33 mouse cellular contexts compared by ENCODE assay signal in genomic region chr1:182817106-182817505, GRCm38 (mm10). TPM values are rescaled to one million over a fixed set of nuclear protein-coding genes. Genes with fewer than 3 reads are reported as not detected.
DNase-seq lines count a peak whose midpoint lies in the region; ATAC-seq and TF ChIP-seq lines count a peak whose summit lies in the region.
"Had no signal": no experiment of that assay in that cellular context is flagged by ENCODE, and none has a peak within 500 bp of the region (broad histone marks: within the 10 kb centered on the region; RNA-seq: fewer than 3 reads in every experiment).

No protein-coding gene starts in this region.

- peak; percentile 35 for DNase-seq in embryo, embryonic 9.5 days (ENCODE audit: extremely low spot score)
- DNase-seq in embryo, embryonic 11 days = no peak
- no peak for DNase-seq in heart, adult 2 months
- DNase-seq in liver, adult 2 months (ENCODE audit: extremely low read depth, low read depth, low spot score) = peak; percentile 65
- DNase-seq in left cerebral cortex, adult 2 months (ENCODE audit: extremely low spot score in 1 of 2, low spot score in 2 of 2) = no peak
- DNase-seq: adrenal gland, adult 2 months; adrenal gland, postnatal 36 days; cerebellum, adult 18-20 months; forebrain, postnatal 0 days; heart, postnatal 4 days; kidney, adult 9 months; kidney, postnatal 10 days; liver, embryonic 13.5 days; lung, adult 18-20 months; lung, postnatal 4 days; retina, postnatal 1 day; right cerebral cortex, postnatal 14 days; thymus, postnatal 14 days had no signal

- H3K27me3 ChIP-seq in heart, embryonic 14.5 days (ENCODE audit: control insufficient read depth, insufficient read depth, low read length) = no peaks in the 10 kb centered on the region
- no peaks in the 10 kb centered on the region for H3K27me3 ChIP-seq in heart, adult 2 months (ENCODE audit: control insufficient read depth, insufficient read depth, low read length)
- no peaks in the 10 kb centered on the region for H3K27me3 ChIP-seq in liver, adult 2 months (ENCODE audit: control insufficient read depth, insufficient read depth, low read length)
- no peaks in the 10 kb centered on the region for H3K27me3 ChIP-seq in liver, embryonic 12.5 days (replicated peaks)
- no peaks in the 10 kb centered on the region for H3K27me3 ChIP-seq in midbrain, embryonic 16.5 days (ENCODE audit: control insufficient read depth, insufficient read depth, low read depth, low read length)
- H3K27me3 ChIP-seq: CH12.LX; embryonic facial prominence, embryonic 15.5 days; forebrain, embryonic 12.5 days; heart, embryonic 15.5 days; liver, embryonic 13.5 days; neural tube, embryonic 12.5 days had no signal

- no peak for TF ChIP-seq CTCF in heart, adult 2 months (IDR thresholded peaks at IDR 0.05)
- TF ChIP-seq CTCF in liver, adult 2 months (IDR thresholded peaks at IDR 0.05; ENCODE audit: low read depth, low read length) = no peak
- TF ChIP-seq CTCF in left cerebral cortex, adult 2 months (IDR thresholded peaks at IDR 0.05) = no peak

- no peak for TF ChIP-seq POLR2A in heart, adult 2 months (IDR thresholded peaks at IDR 0.05; ENCODE audit: insufficient read depth, low read depth, low read length)
- TF ChIP-seq POLR2A in liver, adult 2 months (IDR thresholded peaks at IDR 0.05; ENCODE audit: extremely low read depth, insufficient read depth, low read length) = no peak

- no peak for ATAC-seq in heart, embryonic 14.5 days (ENCODE audit: insufficient number of reproducible peaks, insufficient read depth, low FRiP score, low read depth)
- ATAC-seq in liver, embryonic 12.5 days = no peak
- no peak for ATAC-seq in midbrain, embryonic 16.5 days
- ATAC-seq: activated CD4-positive, CD25-positive, alpha-beta regulatory T cell, adult 4 months; forebrain, postnatal 0 days; intestine, postnatal 0 days; lung, postnatal 0 days had no signal

- no peaks in the 10 kb centered on the region for H3K36me3 ChIP-seq in heart, embryonic 14.5 days (ENCODE audit: control insufficient read depth, insufficient read depth, low read length)
- no peaks in the 10 kb centered on the region for H3K36me3 ChIP-seq in heart, adult 2 months (ENCODE audit: control insufficient read depth, insufficient read depth, low read length)
- no peaks in the 10 kb centered on the region for H3K36me3 ChIP-seq in liver, adult 2 months (ENCODE audit: control insufficient read depth, insufficient read depth, low read length)
- no peaks in the 10 kb centered on the region for H3K36me3 ChIP-seq in liver, embryonic 12.5 days
- no peaks in the 10 kb centered on the region for H3K36me3 ChIP-seq in midbrain, embryonic 16.5 days (ENCODE audit: control insufficient read depth, insufficient read depth, low read length)
- H3K36me3 ChIP-seq: embryonic facial prominence, embryonic 10.5 days; embryonic facial prominence, embryonic 15.5 days; forebrain, embryonic 12.5 days; heart, embryonic 15.5 days; limb, embryonic 13.5 days; liver, embryonic 13.5 days; neural tube, embryonic 12.5 days had no signal

- peaks cover 6% of the 10 kb centered on the region; the same call in 1 of the 2 replicates for H3K9me3 ChIP-seq in heart, embryonic 14.5 days (ENCODE audit: control insufficient read depth, low read length)
- H3K9me3 ChIP-seq in liver, embryonic 12.5 days (replicated peaks) = 0 out of 2 replicates have a peak, but pooled peaks cover 3% of the 10 kb centered on the region
- H3K9me3 ChIP-seq in midbrain, embryonic 16.5 days (replicated peaks; ENCODE audit: control insufficient read depth, low read length, poor library complexity, severe bottlenecking) = no peaks in the 10 kb centered on the region
- H3K9me3 ChIP-seq: embryonic facial prominence, embryonic 15.5 days; forebrain, embryonic 12.5 days; heart, embryonic 15.5 days; liver, embryonic 13.5 days; neural tube, embryonic 12.5 days had no signal

- 0 out of 4 replicates have a peak overlapping the region, but pooled peaks of 1 of the 2 experiments have one; percentile 10 for H3K27ac ChIP-seq in heart, embryonic 14.5 days (replicated peaks in 1 of 2; ENCODE audit: control insufficient read depth in 1 of 2, insufficient read depth in 1 of 2, low read depth in 2 of 2, low read length in 2 of 2)
- no peak overlapping the region for H3K27ac ChIP-seq in heart, adult 2 months
- no peak overlapping the region for H3K27ac ChIP-seq in liver, adult 2 months (replicated peaks; ENCODE audit: insufficient read depth, low read depth, low read length)
- H3K27ac ChIP-seq in liver, embryonic 12.5 days = no peak overlapping the region
- H3K27ac ChIP-seq in midbrain, embryonic 16.5 days (ENCODE audit: low read length) = peak overlapping the region; percentile 19; the same call in 1 of the 2 replicates
- H3K27ac ChIP-seq in left cerebral cortex, adult 2 months = no peak overlapping the region
- H3K27ac ChIP-seq: embryonic facial prominence, embryonic 10.5 days; embryonic facial prominence, embryonic 15.5 days; forebrain, embryonic 12.5 days; limb, embryonic 13.5 days; liver, embryonic 13.5 days; neural tube, embryonic 12.5 days had no signal

- H3K9ac ChIP-seq in heart, embryonic 14.5 days (ENCODE audit: low read length) = no peak overlapping the region
- no peak overlapping the region for H3K9ac ChIP-seq in heart, adult 2 months (ENCODE audit: low read depth, low read length)
- H3K9ac ChIP-seq in liver, adult 2 months (ENCODE audit: low read depth, low read length) = no peak overlapping the region
- H3K9ac ChIP-seq in liver, embryonic 12.5 days = no peak overlapping the region
- no peak overlapping the region for H3K9ac ChIP-seq in midbrain, embryonic 16.5 days (ENCODE audit: low read depth, low read length)
- H3K9ac ChIP-seq: embryonic facial prominence, embryonic 15.5 days; forebrain, embryonic 12.5 days; forebrain, postnatal 0 days; heart, embryonic 15.5 days; limb, embryonic 13.5 days; liver, embryonic 13.5 days; neural tube, embryonic 12.5 days had no signal

- intact Hi-C loops in heart, adult 2 months (cut with DNase I) = no loop called here
- intact Hi-C loops in left cerebral cortex, adult 2 months (cut with DNase I) = no loop called here

- H3K79me2 ChIP-seq in heart, adult 2 months (replicated peaks; ENCODE audit: control insufficient read depth, insufficient read depth, low read length) = no peaks in the 10 kb centered on the region
- no peaks in the 10 kb centered on the region for H3K79me2 ChIP-seq in liver, adult 2 months (ENCODE audit: control insufficient read depth, insufficient read depth, low read length)

- 38% methylated on average over 5 of the region's 5 CpGs for WGBS in heart, embryonic 14.5 days
- 50% methylated on average over 5 of the region's 5 CpGs for WGBS in heart, adult 2 months
- WGBS in liver, adult 2 months = 25% methylated on average over 5 of the region's 5 CpGs
- 39% methylated on average over 5 of the region's 5 CpGs for WGBS in liver, embryonic 12.5 days (ENCODE audit: insufficient replicate concordance)
- 51% methylated on average over 5 of the region's 5 CpGs for WGBS in midbrain, embryonic 16.5 days

- no peak for TF ChIP-seq EP300 in heart, adult 2 months (IDR thresholded peaks at IDR 0.05; ENCODE audit: insufficient read depth, low read depth, low read length)

- H3K4me1 ChIP-seq in heart, embryonic 14.5 days (ENCODE audit: control insufficient read depth in 2 of 2, insufficient read depth in 2 of 2, low read length in 2 of 2) = peaks cover 24 to 32% of the 10 kb centered on the region in 2 experiments
- H3K4me1 ChIP-seq in heart, adult 2 months (ENCODE audit: control insufficient read depth, insufficient read depth, low read length) = no peaks in the 10 kb centered on the region
- peaks cover 4% of the 10 kb centered on the region for H3K4me1 ChIP-seq in liver, adult 2 months (ENCODE audit: control insufficient read depth, insufficient read depth, low read length)
- H3K4me1 ChIP-seq in liver, embryonic 12.5 days = peaks cover 21% of the 10 kb centered on the region; the same call in 1 of the 2 replicates
- H3K4me1 ChIP-seq in midbrain, embryonic 16.5 days (ENCODE audit: control insufficient read depth, insufficient read depth, low read length) = peaks cover 16% of the 10 kb centered on the region

- peak overlapping the region; percentile 38 for H3K4me2 ChIP-seq in heart, embryonic 14.5 days (ENCODE audit: low read length)
- H3K4me2 ChIP-seq in liver, embryonic 12.5 days = no peak overlapping the region
- no peak overlapping the region for H3K4me2 ChIP-seq in midbrain, embryonic 16.5 days (ENCODE audit: low read length)
- H3K4me2 ChIP-seq: embryonic facial prominence, embryonic 15.5 days; forebrain, embryonic 12.5 days; heart, embryonic 15.5 days; limb, embryonic 13.5 days; liver, embryonic 13.5 days; neural tube, embryonic 12.5 days had no signal

- no peak overlapping the region for H3K4me3 ChIP-seq in heart, embryonic 14.5 days (ENCODE audit: control insufficient read depth in 1 of 2, insufficient read depth in 1 of 2, low read depth in 1 of 2, low read length in 2 of 2)
- no peak overlapping the region for H3K4me3 ChIP-seq in heart, adult 2 months
- H3K4me3 ChIP-seq in liver, adult 2 months (ENCODE audit: insufficient read depth, low read depth, low read length) = no peak overlapping the region
- H3K4me3 ChIP-seq in liver, embryonic 12.5 days = no peak overlapping the region
- H3K4me3 ChIP-seq in midbrain, embryonic 16.5 days (ENCODE audit: low read depth, low read length) = no peak overlapping the region
- H3K4me3 ChIP-seq in left cerebral cortex, adult 2 months = no peak overlapping the region
- H3K4me3 ChIP-seq: embryonic facial prominence, embryonic 10.5 days; embryonic facial prominence, embryonic 15.5 days; forebrain, embryonic 12.5 days; heart, embryonic 15.5 days; limb, embryonic 13.5 days; liver, embryonic 13.5 days; megakaryocyte, embryonic 14.5 days; neural tube, embryonic 12.5 days had no signal

RNA-seq across cellular contexts. Expression of gene Susd4, which starts 53.4 kb away (rescaled TPM):
- 4.1 and 5.8 TPM in 2 replicates for polyA plus RNA-seq in heart, embryonic 14.5 days (2014; fragmentation: Nextera tagmentation; extraction: Ambion mirVana)
- under 1 TPM; 0.16 to 0.34 TPM for total RNA-seq in heart, adult 2 months (2021)
- 0.49 and 0.88 TPM in 2 replicates for polyA plus RNA-seq in heart, adult 2 months (2012; rRNA removed)
- 1.3 TPM in 2 replicates for total RNA-seq in liver, adult 2 months (2014; rRNA removed)
- polyA plus RNA-seq in liver, adult 2 months (2012; rRNA removed) = 1.8 and 8.3 TPM in 2 replicates
- 3.1 and 3.5 TPM in 2 replicates for polyA plus RNA-seq in liver, embryonic 12.5 days (2016; fragmentation: Nextera tagmentation; extraction: Ambion mirVana)
- polyA plus RNA-seq in midbrain, embryonic 16.5 days (2015; fragmentation: Nextera tagmentation; extraction: Ambion mirVana) = 86.7 and 89.4 TPM in 2 replicates
- 100 to 1,000 TPM; 105 to 111 TPM for total RNA-seq in left cerebral cortex, adult 2 months (2021)
- total RNA-seq: CH12.LX; common myeloid progenitor, adult 5-6 weeks had no signal

Comparison
In these comparisons a context has a peak if more than half of its experiments do, and no peak if none do; other contexts are left out.
1. DNase-seq: peak in embryo, embryonic 9.5 days (single experiment) and liver, adult 2 months (single experiment); none in embryo, embryonic 11 days (single experiment), heart, adult 2 months (0 of 2) and left cerebral cortex, adult 2 months (0 of 2).